Mouse (Mus musculus) limb, embryonic 15.5 days (tissue): ENCODE measurements around the gene Slx4ip. TPM values are rescaled to one million over a fixed set of nuclear protein-coding genes. Genes with fewer than 3 reads are reported as not detected.

ENCODE experiments used
- ATAC-seq: fragments of 200-750 bp; cut with Nextera tagmentation; 2 replicates; pipeline ENCODE4 v1.8.0; 2017; ENCODE audit warnings: low read depth, moderate TSS enrichment; ENCODE audit not compliant: insufficient number of reproducible peaks, low FRiP score, low TSS enrichment
- H3K27ac ChIP-seq: fragments of 300-500 bp; sonication (generic); 2 replicates; pipeline ENCODE4 v1.5.1; 2015; ENCODE audit warnings: moderate library complexity, mild to moderate bottlenecking, inconsistent platforms
- H3K27me3 ChIP-seq: fragments of 300-500 bp; sonication (generic); 2 replicates; pipeline ENCODE4 v1.6.1; 2015; ENCODE audit warnings: inconsistent platforms
- H3K36me3 ChIP-seq: fragments of 300-500 bp; sonication (generic); 2 replicates; pipeline ENCODE4 v1.6.1; 2015; ENCODE audit warnings: inconsistent platforms
- H3K4me1 ChIP-seq: fragments of 300-500 bp; sonication (generic); 2 replicates; pipeline ENCODE4 v1.6.1; 2015; ENCODE audit warnings: inconsistent platforms
- H3K4me2 ChIP-seq: fragments of 300-500 bp; sonication (generic); 2 replicates; pipeline ENCODE4 v1.6.1; 2015; ENCODE audit warnings: mild to moderate bottlenecking, inconsistent platforms
- H3K4me3 ChIP-seq: fragments of 300-500 bp; sonication (generic); 2 replicates; pipeline ENCODE4 v1.5.1; 2015; ENCODE audit warnings: mild to moderate bottlenecking, inconsistent platforms
- H3K9ac ChIP-seq: fragments of 300-500 bp; sonication (generic); 2 replicates; pipeline ENCODE4 v1.6.1; 2015; ENCODE audit warnings: inconsistent platforms
- H3K9me3 ChIP-seq: fragments of 300-500 bp; sonication (generic); 2 replicates; pipeline ENCODE4 v1.6.1; 2016; ENCODE audit warnings: inconsistent platforms
- WGBS: fragments of 180-500 bp; shearing (Covaris S2); methylation state at CpG from one replicate; pipeline ENCODE4 v1.1.7; 2015; 5-methylcytosine and 5-hydroxymethylcytosine counted together
- polyA plus RNA-seq: library from polyadenylated mRNA; unstranded; fragments of >200 nt; fragmentation: Nextera tagmentation; extraction: Ambion mirVana; gene quantifications from 2 replicates; pipeline ENCODE4 v1.2.1, GENCODE M21; 2015

Gene Slx4ip
- polyA plus RNA-seq, 1 experiment from 2014 or later = 6.5 TPM

GRCm38 (mm10) chr2:136911958-136912411 lies 21.0 kb downstream of the Slx4ip start:
- Histone ChIP-seq H3K27ac (peak overlapping the region; percentile 11; the same call in 1 of the 2 replicates), H3K9ac (no peak overlapping the region), H3K27me3 (no peaks in the 10 kb centered on the region), H3K36me3 (no peaks in the 10 kb centered on the region), H3K4me3 (no peak overlapping the region), H3K4me1 (peaks cover 5% of the 10 kb centered on the region), H3K4me2 (no peak overlapping the region), H3K9me3 (no peaks in the 10 kb centered on the region)
- no peak for ATAC-seq
- 25% methylated on average over 4 of the region's 4 CpGs for WGBS

GRCm38 (mm10) chr2:136913021-136913420 lies 22.0 kb downstream of the Slx4ip start:
- 69% methylated on average over 3 of the region's 3 CpGs for WGBS
- Histone ChIP-seq H3K9me3 (no peaks in the 10 kb centered on the region), H3K27ac (no peak overlapping the region), H3K4me2 (no peak overlapping the region), H3K27me3 (no peaks in the 10 kb centered on the region), H3K4me1 (peaks cover 5% of the 10 kb centered on the region), H3K4me3 (no peak overlapping the region), H3K36me3 (no peaks in the 10 kb centered on the region), H3K9ac (no peak overlapping the region)
- no peak for ATAC-seq

- WGBS = 35% methylated on average over 3 of the region's 3 CpGs
- Histone ChIP-seq H3K36me3 (no peaks in the 10 kb centered on the region), H3K27me3 (no peaks in the 10 kb centered on the region), H3K9ac (no peak overlapping the region), H3K4me1 (peaks cover 5% of the 10 kb centered on the region), H3K9me3 (no peaks in the 10 kb centered on the region), H3K4me2 (no peak overlapping the region), H3K4me3 (no peak overlapping the region), H3K27ac (no peak overlapping the region)
- no peak for ATAC-seq
Observed at GRCm38 (mm10) chr2:136914334-136914902, 23.4 kb downstream of the Slx4ip start.

- H3K27me3 ChIP-seq = no peaks in the 10 kb centered on the region
- no peaks in the 10 kb centered on the region for H3K9me3 ChIP-seq
- no peak overlapping the region for H3K27ac ChIP-seq
- WGBS = 94% methylated on average over 1 of the region's 1 CpGs
- H3K4me2 ChIP-seq = no peak overlapping the region
- ATAC-seq = no peak
- H3K36me3 ChIP-seq = no peaks in the 10 kb centered on the region
- H3K4me1 ChIP-seq = no peaks in the 10 kb centered on the region
- no peak overlapping the region for H3K4me3 ChIP-seq
- no peak overlapping the region for H3K9ac ChIP-seq
Observed at GRCm38 (mm10) chr2:136919433-136919832, 28.4 kb downstream of the Slx4ip start.

- Histone ChIP-seq H3K4me2 (no peak overlapping the region), H3K36me3 (no peaks in the 10 kb centered on the region), H3K27me3 (no peaks in the 10 kb centered on the region), H3K27ac (no peak overlapping the region), H3K9ac (no peak overlapping the region), H3K9me3 (no peaks in the 10 kb centered on the region), H3K4me3 (no peak overlapping the region), H3K4me1 (no peaks in the 10 kb centered on the region)
- 69% methylated on average over 3 of the region's 3 CpGs for WGBS
- no peak for ATAC-seq
Observed at GRCm38 (mm10) chr2:136920257-136920993, 29.4 kb downstream of the Slx4ip start.

GRCm38 (mm10) chr2:136921003-136921408 lies 30.0 kb downstream of the Slx4ip start:
- Histone ChIP-seq H3K9ac (no peak overlapping the region), H3K27ac (no peak overlapping the region), H3K9me3 (no peaks in the 10 kb centered on the region), H3K4me2 (no peak overlapping the region), H3K36me3 (no peaks in the 10 kb centered on the region), H3K27me3 (no peaks in the 10 kb centered on the region), H3K4me1 (no peaks in the 10 kb centered on the region), H3K4me3 (no peak overlapping the region)
- no peak for ATAC-seq
- WGBS = 67% methylated on average over 4 of the region's 4 CpGs

GRCm38 (mm10) chr2:136936391-136937288 lies 45.6 kb downstream of the Slx4ip start:
- Histone ChIP-seq H3K9ac (no peak overlapping the region), H3K9me3 (no peaks in the 10 kb centered on the region), H3K4me3 (no peak overlapping the region), H3K27me3 (no peaks in the 10 kb centered on the region), H3K36me3 (no peaks in the 10 kb centered on the region), H3K4me2 (no peak overlapping the region), H3K27ac (no peak overlapping the region), H3K4me1 (no peaks in the 10 kb centered on the region)
- no peak for ATAC-seq
- 89% methylated on average over 4 of the region's 4 CpGs for WGBS

- H3K4me2 ChIP-seq = no peak overlapping the region
- H3K9ac ChIP-seq = no peak overlapping the region
- no peak for ATAC-seq
- no peaks in the 10 kb centered on the region for H3K9me3 ChIP-seq
- no peak overlapping the region for H3K27ac ChIP-seq
- 80% methylated on average over 1 of the region's 1 CpGs for WGBS
- no peak overlapping the region for H3K4me3 ChIP-seq
- no peaks in the 10 kb centered on the region for H3K36me3 ChIP-seq
- no peaks in the 10 kb centered on the region for H3K27me3 ChIP-seq
- no peaks in the 10 kb centered on the region for H3K4me1 ChIP-seq
Observed at GRCm38 (mm10) chr2:136938249-136938648, 47.2 kb downstream of the Slx4ip start.

GRCm38 (mm10) chr2:136946297-136946696 lies 55.3 kb downstream of the Slx4ip start:
- Histone ChIP-seq H3K9ac (no peak overlapping the region), H3K4me1 (peaks cover 12% of the 10 kb centered on the region), H3K27ac (peak overlapping the region; percentile 44; the same call in 1 of the 2 replicates), H3K27me3 (no peaks in the 10 kb centered on the region), H3K4me2 (no peak overlapping the region), H3K9me3 (no peaks in the 10 kb centered on the region), H3K4me3 (no peak overlapping the region), H3K36me3 (no peaks in the 10 kb centered on the region)
- ATAC-seq = no peak
- 55% methylated on average over 5 of the region's 5 CpGs for whole genome bisulfite sequencing

GRCm38 (mm10) chr2:136947500-136947899 lies 56.5 kb downstream of the Slx4ip start:
- no peak overlapping the region for H3K9ac ChIP-seq
- no peak overlapping the region for H3K27ac ChIP-seq
- no peaks in the 10 kb centered on the region for H3K36me3 ChIP-seq
- no peaks in the 10 kb centered on the region for H3K27me3 ChIP-seq
- 48% methylated on average over 4 of the region's 4 CpGs for WGBS
- no peak for ATAC-seq
- H3K4me3 ChIP-seq = no peak overlapping the region
- no peak overlapping the region for H3K4me2 ChIP-seq
- peaks cover 15% of the 10 kb centered on the region for H3K4me1 ChIP-seq
- no peaks in the 10 kb centered on the region for H3K9me3 ChIP-seq

GRCm38 (mm10) chr2:136947937-136948336 lies 56.9 kb downstream of the Slx4ip start:
- WGBS = 25% methylated on average over 5 of the region's 5 CpGs
- ATAC-seq = no peak
- Histone ChIP-seq H3K4me3 (no peak overlapping the region), H3K27me3 (no peaks in the 10 kb centered on the region), H3K4me1 (peaks cover 15% of the 10 kb centered on the region), H3K27ac (no peak overlapping the region), H3K4me2 (no peak overlapping the region), H3K9ac (no peak overlapping the region), H3K36me3 (no peaks in the 10 kb centered on the region), H3K9me3 (no peaks in the 10 kb centered on the region)

GRCm38 (mm10) chr2:136952238-136952637 lies 61.2 kb downstream of the Slx4ip start:
- H3K27ac ChIP-seq = no peak overlapping the region
- 54% methylated on average over 1 of the region's 1 CpGs for WGBS
- ATAC-seq = no peak
- H3K9me3 ChIP-seq = no peaks in the 10 kb centered on the region
- H3K4me3 ChIP-seq = no peak overlapping the region
- H3K36me3 ChIP-seq = no peaks in the 10 kb centered on the region
- peaks cover 25% of the 10 kb centered on the region for H3K4me1 ChIP-seq
- no peak overlapping the region for H3K4me2 ChIP-seq
- H3K9ac ChIP-seq = no peak overlapping the region
- no peaks in the 10 kb centered on the region for H3K27me3 ChIP-seq
